Mouse (Mus musculus) A20 (cell line): ENCODE measurements around the gene Cstf2t.

Experiments
- DNase-seq: peaks from one replicate; pipeline ENCODE4 v3.0.0-alpha.2; 2011; ENCODE audit warnings: low read depth, low spot score

Cstf2t gene

DNA sequence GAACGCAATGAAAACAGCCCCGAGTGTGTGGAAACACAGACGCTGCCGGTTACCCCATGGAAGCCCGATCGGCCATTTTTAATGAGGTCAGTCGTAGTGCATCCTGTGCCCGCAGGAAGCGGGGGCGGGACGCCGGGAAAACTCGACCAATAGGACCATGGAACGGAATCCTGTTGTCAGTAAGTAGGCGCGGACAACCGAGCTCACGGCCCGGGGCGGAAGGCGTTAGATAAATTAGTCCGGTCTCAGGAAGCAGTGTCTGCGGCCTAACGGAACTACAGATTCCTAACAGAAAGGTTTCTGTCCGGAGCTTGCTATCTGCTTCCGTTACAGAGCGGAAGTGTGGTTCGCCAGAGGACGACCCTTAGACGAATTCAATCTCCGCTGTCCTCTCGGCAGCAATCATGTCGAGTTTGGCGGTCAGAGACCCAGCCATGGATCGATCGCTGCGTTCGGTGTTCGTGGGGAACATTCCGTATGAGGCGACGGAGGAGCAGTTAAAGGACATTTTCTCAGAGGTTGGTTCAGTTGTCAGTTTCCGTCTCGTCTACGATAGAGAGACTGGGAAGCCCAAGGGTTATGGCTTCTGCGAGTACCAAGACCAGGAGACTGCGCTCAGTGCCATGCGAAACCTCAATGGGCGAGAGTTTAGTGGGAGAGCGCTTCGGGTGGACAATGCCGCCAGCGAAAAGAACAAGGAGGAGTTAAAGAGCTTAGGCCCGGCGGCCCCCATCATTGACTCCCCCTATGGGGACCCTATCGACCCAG lies at the start of gene Cstf2t:
Cstf2t (plus strand) TSS at position 176 of the 768 bp plus-strand sequence.
- peak; percentile 91 for DNase-seq

- no peak for DNase-seq
Measured at GRCm38 (mm10) chr19:31038951-31039350, 43.7 kb upstream of the Cstf2t start.

DNA sequence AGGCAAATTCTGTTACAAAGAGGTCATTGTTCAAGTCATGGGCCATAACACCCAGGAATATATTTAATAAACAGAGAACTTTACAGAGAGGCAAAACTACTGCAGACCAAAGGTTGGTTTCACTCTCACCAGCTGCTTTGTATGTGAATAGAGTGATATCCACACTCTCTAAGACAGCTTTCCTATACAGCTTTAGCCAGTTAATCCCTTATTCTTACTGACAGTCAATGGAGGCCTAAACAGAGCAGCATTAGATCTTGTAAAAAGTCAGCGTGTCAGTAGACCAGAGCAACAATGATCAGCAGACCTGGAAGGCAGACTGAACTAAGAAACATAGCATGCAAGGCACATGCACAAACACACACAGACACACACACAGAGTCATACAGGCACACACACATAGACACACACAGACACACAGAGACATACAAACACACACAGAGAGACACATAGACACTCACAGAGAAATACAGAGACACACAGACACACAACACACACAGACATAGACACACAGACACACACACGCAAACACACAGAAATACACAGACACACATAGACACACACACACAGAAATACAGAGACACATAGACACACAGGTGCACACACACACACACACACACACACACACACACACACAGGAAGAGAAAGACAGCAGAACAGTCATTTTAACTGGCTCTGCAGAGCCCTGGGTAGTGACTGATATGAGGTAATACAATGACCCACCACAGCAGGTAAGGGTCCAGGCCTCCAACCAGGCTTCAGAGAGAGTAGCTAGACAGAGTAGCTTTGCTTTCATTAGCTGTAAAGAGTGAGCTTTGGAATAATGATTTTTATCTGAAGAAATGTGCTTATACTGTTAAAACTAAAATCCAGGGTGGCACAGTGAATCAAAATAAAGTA lies 41.4 kb upstream of the Cstf2t start:
- DNase-seq: no peak

DNA sequence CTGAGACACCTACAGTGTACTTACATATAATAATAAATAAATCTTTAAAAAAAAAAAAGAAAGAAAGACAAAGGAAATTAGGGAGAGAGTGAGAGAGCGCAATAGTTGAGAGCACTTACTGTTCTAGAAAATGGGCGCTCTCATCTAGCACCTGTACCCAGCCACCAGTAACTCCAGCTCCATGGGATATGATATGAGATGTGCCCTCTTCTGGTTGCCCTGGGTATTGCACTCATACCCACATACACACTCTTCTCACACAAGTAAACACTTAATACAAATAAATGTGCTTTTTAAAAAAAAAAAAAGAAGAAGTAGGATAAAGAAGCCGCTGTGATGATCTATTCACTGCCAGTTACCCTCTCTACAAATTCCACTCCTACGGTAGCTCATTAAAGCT lies 36.0 kb upstream of the Cstf2t start:
- peak; percentile 2 for DNase-seq

DNA sequence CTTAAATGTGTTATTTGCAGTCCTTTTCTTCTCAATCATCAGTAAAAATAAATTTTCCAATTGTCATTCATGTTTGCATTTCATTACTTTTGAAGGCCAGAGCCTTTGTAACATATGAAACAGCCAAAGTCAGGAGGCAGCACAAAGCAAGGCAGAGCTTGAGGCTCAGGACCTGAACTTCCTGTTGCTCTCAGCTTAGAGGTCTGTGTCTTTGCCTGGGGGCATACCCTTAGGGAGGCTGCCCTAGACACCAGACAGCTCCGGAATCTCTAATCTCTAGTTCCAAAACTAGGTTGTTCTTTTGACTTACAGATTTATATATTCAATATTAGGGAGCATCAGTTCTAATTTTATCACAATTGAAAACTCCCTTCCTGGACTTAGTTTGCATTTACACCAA lies 17.9 kb upstream of the Cstf2t start:
- no peak for DNase-seq

GRCm38 (mm10) chr19:31065206-31065781 lies 17.3 kb upstream of the Cstf2t start:
- DNase-seq: no peak

- no peak for DNase-seq
Measured at GRCm38 (mm10) chr19:31073959-31074716, 8.5 kb upstream of the Cstf2t start.

DNA sequence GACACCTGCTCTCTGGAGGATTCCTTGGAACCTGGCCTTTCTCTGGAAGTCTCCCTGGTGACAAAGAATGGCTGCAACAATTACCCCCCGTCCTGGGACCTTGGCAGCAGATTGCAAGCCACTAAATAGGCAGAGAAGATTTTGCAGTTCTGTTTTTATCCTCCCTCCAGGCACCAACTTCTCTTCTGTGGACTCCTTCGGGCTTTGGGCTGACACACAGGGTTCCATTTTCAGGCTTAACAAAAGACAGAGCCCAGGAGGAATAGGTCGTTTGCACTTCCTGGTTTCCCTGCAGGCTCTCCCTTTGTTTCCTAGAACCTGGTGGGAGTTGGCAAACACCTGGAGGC lies 7.9 kb upstream of the Cstf2t start:
- no peak for DNase-seq

- no peak for DNase-seq
Measured at GRCm38 (mm10) chr19:31076106-31076505, 6.5 kb upstream of the Cstf2t start.

DNA sequence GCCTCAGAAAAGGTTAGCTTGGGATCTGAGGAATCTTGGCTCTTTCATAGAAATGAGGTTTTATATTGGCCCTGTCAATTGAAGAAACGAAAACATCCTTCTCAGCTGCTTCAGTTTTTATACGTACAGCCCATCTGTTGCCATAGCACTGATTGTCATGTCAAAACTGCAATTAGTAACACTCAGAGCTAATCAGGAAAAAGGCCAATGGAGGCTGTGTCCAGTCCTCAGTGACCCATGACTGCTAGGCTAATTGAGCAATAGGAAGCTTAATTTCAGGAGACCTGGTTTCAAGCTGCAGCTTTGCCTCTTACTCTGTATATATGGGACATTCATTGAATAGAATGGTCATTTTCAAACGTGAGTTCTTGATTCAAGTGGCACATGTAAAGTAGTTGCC lies 4.4 kb upstream of the Cstf2t start:
- DNase-seq: no peak

- DNase-seq: no peak
Measured at GRCm38 (mm10) chr19:31082226-31082625, 411 bp upstream of the Cstf2t start.

DNA sequence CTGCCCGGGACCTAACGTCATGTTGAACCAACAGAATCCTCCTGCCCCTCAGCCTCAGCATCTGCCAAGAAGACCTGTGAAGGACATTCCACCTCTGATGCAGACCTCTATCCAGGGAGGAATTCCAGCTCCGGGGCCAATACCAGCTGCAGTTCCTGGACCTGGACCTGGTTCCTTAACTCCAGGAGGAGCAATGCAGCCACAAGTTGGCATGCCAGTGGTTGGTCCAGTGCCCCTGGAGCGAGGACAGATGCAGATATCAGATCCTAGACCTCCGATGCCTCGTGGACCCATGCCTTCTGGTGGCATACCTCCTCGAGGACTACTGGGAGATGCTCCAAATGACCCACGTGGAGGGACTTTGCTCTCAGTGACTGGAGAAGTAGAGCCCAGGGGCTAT lies 1.1 kb downstream of the Cstf2t start:
- no peak for DNase-seq

GRCm38 (mm10) chr19:31097857-31098256 lies 15.2 kb downstream of the Cstf2t start:
- DNase-seq: no peak

- no peak for DNase-seq
Measured at GRCm38 (mm10) chr19:31099369-31099768, 16.7 kb downstream of the Cstf2t start.

- DNase-seq: no peak
Measured at GRCm38 (mm10) chr19:31104764-31105163, 22.1 kb downstream of the Cstf2t start.

DNA sequence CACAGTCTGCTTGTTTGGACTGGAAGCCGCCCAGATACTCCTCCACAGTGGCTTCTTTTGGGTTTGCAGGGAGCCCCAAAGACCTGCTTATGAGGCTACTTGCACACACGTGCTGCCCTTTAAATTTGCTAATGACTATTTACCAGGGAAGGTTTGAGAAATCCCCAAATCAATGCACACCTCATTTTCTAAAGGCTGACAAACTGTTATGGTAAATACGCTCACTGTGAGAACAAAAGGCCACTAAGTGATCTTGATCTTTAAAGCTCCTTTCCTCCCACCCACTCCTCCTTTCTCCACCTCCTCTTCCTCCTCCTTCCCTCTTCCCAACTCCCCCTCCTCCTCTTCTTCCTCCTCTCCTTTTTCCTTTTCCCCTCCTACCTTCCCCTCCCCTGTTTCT lies 23.4 kb downstream of the Cstf2t start:
- no peak for DNase-seq

- DNase-seq: no peak
Measured at GRCm38 (mm10) chr19:31106835-31107554, 24.4 kb downstream of the Cstf2t start.

DNA sequence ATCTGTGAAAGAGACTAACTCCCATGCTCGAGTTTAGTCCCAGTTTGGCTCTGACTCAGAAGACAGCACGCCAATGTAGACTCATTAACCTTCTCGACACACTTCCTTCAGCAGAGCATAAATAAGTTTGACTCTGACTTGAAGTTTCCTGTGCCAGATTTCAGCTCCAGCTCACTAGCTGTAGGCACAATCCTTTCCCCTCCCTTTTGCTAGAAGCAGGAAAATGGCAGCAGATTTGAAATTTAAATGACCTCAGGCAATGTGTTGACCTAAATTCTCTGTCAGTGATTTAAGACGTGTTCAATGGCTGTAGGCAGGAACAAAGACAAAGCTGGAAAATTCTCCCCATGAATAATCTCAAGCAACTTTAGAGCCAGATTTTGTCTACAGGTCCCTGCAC lies 32.1 kb downstream of the Cstf2t start:
- no peak for DNase-seq

DNA sequence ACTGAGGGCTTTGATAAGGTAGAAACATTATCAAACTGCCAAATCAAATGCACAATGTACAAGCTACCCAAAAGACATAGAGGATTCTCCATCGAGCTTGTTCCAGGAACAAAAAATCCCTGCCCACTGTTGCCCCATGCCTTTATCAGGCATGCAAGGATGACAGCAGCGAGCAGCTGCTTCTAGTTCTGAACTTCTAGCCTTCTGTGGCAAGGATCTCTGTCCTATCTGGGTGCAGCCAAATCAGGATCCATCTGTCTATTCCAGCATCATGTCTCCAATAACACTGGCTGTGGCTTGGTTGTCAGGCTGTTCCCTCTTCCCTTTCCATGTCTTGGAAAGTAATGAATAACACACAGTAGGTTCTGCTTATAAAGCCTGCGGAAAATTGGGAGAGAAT lies 42.0 kb downstream of the Cstf2t start:
- no peak for DNase-seq

- no peak for DNase-seq
Measured at GRCm38 (mm10) chr19:31132614-31133013, 50.0 kb downstream of the Cstf2t start.

DNA sequence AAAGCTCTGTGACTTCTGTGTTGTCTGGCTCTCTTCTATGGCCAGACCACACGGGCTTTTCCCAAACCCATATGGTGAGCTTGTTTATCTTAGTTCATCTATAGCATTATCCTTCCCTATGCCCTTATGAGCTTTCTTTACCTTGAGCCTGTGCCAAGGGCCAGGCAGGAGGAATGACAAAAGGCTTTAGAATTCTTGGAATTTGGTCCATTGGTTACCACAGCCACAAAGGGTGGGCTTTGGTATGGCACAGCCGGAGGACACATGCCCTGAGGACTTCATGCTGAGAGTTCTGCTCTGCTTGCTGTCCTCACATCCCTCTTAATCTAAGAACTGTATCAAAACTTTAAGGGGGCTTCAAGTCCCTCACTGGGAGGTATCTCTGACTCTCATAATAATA lies 53.7 kb downstream of the Cstf2t start:
- DNase-seq: no peak
